Mouse (Mus musculus): ENCODE measurements around the gene Adap2.

DNA sequence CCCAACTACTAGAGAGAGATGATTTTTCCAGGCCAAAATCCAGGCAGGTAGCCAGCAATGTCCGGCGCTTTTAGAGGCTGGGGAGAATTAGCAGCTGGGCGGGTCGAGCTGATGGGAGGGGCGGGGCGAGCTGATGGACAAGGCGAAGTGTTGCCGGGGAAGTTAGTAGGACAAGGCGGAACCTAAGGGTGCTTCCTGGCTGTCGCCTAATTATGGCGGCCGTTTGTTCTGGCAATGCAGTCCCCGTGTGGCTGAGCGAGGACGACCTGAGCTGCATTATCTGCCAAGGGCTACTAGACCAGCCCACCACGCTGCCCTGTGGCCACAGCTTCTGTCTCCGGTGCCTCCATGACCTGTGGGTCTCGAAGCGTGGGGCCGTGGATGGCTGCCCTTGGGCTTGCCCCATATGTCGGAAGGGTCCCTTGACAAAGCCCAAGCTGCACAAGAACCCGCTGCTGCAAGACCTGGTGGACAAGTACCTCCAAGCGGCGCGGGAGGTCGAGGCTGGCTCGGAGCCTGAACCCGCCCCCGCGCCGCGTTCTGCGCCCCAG is 29.9 kb downstream of the Adap2 start, which contains the start of gene Rnf135:
- TF ChIP-seq CTCF (IDR thresholded peaks at IDR 0.05; ENCODE audit: control insufficient read depth, insufficient read depth, insufficient read length) = no peak
- no peak for TF ChIP-seq MAX (IDR thresholded peaks at IDR 0.05)

All from C2C12 (cell line).